In the genomic region with DNA sequence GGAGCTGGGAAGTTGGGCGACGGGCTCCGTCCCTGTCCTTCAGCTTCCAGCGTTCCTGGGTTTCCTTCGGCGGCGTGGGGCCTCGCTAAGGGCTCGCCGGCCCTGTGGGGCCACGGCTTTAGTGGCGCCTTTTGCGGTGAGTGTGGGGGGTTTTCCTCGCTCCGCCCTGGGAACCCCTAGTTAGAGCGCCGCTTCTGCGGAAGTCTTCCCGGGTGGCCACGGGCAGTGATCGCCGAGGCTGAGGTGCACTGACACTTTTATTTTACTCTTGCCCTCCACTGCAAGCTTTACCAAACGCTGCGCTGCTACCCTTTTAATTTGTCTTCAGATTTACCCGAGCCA, we compare ENCODE assay signal across 8 mouse cellular contexts. TPM values are rescaled to one million over a fixed set of nuclear protein-coding genes. Genes with fewer than 3 reads are reported as not detected.
DNase-seq lines count a peak whose midpoint lies in the region; ATAC-seq and TF ChIP-seq lines count a peak whose summit lies in the region.
"Not testable (repeated sequence)": the region's sequence is repeated elsewhere in the genome, so short reads cannot be mapped to it uniquely, and the experiment has no call there.

No protein-coding gene starts in this region.

- not testable (repeated sequence) for H3K27me3 ChIP-seq in Patski; heart, embryonic 11.5 days (ENCODE audit: control insufficient read depth, insufficient read depth, low read length); hindbrain, postnatal 0 days (ENCODE audit: insufficient read depth, low read length); limb, embryonic 12.5 days; lung, embryonic 16.5 days (ENCODE audit: control insufficient read depth, insufficient read depth, low read depth, low read length); myocyte (ENCODE audit: control insufficient read depth, insufficient read depth, insufficient read length); thymus, adult 2 months (ENCODE audit: control insufficient read depth, insufficient read depth, low read length)

- not testable (repeated sequence) for DNase-seq in Patski (ENCODE audit: low read depth, low spot score); hindbrain, postnatal 0 days (ENCODE audit: low spot score); thymus, adult 2 months

- not testable (repeated sequence) for H3K4me1 ChIP-seq in embryonic fibroblast, embryonic 13.5 days (ENCODE audit: control insufficient read depth, insufficient read depth, low read length); heart, embryonic 11.5 days (ENCODE audit: control insufficient read depth, insufficient read depth, low read length); hindbrain, postnatal 0 days (ENCODE audit: insufficient read depth, low read length); limb, embryonic 12.5 days (replicated peaks); lung, embryonic 16.5 days (replicated peaks; ENCODE audit: control insufficient read depth, insufficient read depth, low read length); thymus, adult 2 months (replicated peaks; ENCODE audit: control insufficient read depth, insufficient read depth, low read length)

- peak overlapping the region; percentile 52 for H3K4me2 ChIP-seq in heart, embryonic 11.5 days
- H3K4me2 ChIP-seq in hindbrain, postnatal 0 days (ENCODE audit: low read depth, low read length): peak overlapping the region; percentile 49
- H3K4me2 ChIP-seq in limb, embryonic 12.5 days: peak overlapping the region; percentile 53
- peak overlapping the region; percentile 27 for H3K4me2 ChIP-seq in lung, embryonic 16.5 days (ENCODE audit: low read depth, low read length)
- H3K4me2 ChIP-seq in myocyte (ENCODE audit: low read depth): peak overlapping the region; percentile 24

- peak overlapping the region; percentile 68 for H3K4me3 ChIP-seq in embryonic fibroblast, embryonic 13.5 days (ENCODE audit: insufficient read depth, low read length)
- peak overlapping the region; percentile 71 for H3K4me3 ChIP-seq in heart, embryonic 11.5 days (ENCODE audit: low read depth, low read length)
- peak overlapping the region; percentile 60 for H3K4me3 ChIP-seq in hindbrain, postnatal 0 days (ENCODE audit: low read length)
- H3K4me3 ChIP-seq in limb, embryonic 12.5 days (replicated peaks): peak overlapping the region; percentile 73
- peak overlapping the region; percentile 69 for H3K4me3 ChIP-seq in lung, embryonic 16.5 days (ENCODE audit: low read length)
- H3K4me3 ChIP-seq in myocyte: peak overlapping the region; percentile 49
- H3K4me3 ChIP-seq in thymus, adult 2 months (ENCODE audit: control insufficient read depth, insufficient read depth, low read length): peak overlapping the region; percentile 97

- TF ChIP-seq POLR2A in embryonic fibroblast, embryonic 13.5 days (IDR thresholded peaks at IDR 0.05; ENCODE audit: low read depth, low read length); myocyte (IDR thresholded peaks at IDR 0.05; ENCODE audit: insufficient read length, low read depth); thymus, adult 2 months (IDR thresholded peaks at IDR 0.05; ENCODE audit: control insufficient read depth, extremely low read depth, insufficient read depth, low read length, poor library complexity): not testable (repeated sequence)

- not testable (repeated sequence) for H3K9me3 ChIP-seq in heart, embryonic 11.5 days (replicated peaks; ENCODE audit: control insufficient read depth, low read length); hindbrain, postnatal 0 days (ENCODE audit: low read length); limb, embryonic 12.5 days; lung, embryonic 16.5 days (ENCODE audit: control insufficient read depth, low read length)

- 0% methylated on average over 25 of the region's 25 CpGs for WGBS in heart, embryonic 11.5 days (ENCODE audit: insufficient replicate concordance)
- WGBS in hindbrain, postnatal 0 days: under 1% methylated on average over 25 of the region's 25 CpGs
- 0% methylated on average over 25 of the region's 25 CpGs for WGBS in limb, embryonic 12.5 days
- under 1% methylated on average over 25 of the region's 25 CpGs for WGBS in lung, embryonic 16.5 days
- under 1% methylated on average over 25 of the region's 25 CpGs for WGBS in thymus, adult 2 months

- H3K9ac ChIP-seq in heart, embryonic 11.5 days (ENCODE audit: low read depth, low read length): peak overlapping the region; percentile 78
- H3K9ac ChIP-seq in hindbrain, postnatal 0 days (replicated peaks; ENCODE audit: low read length): peak overlapping the region; percentile 52
- H3K9ac ChIP-seq in limb, embryonic 12.5 days (replicated peaks): peak overlapping the region; percentile 75
- H3K9ac ChIP-seq in lung, embryonic 16.5 days (ENCODE audit: low read length): peak overlapping the region; percentile 81

- TF ChIP-seq CTCF in Patski (IDR thresholded peaks at IDR 0.05); embryonic fibroblast, embryonic 13.5 days (IDR thresholded peaks at IDR 0.05; ENCODE audit: borderline replicate concordance, insufficient read depth, low read length); hindbrain, postnatal 0 days (IDR thresholded peaks at IDR 0.05; ENCODE audit: low read depth); thymus, adult 2 months (IDR thresholded peaks at IDR 0.05; ENCODE audit: borderline replicate concordance, control insufficient read depth, extremely low read depth, insufficient read depth, low read length, poor library complexity): not testable (repeated sequence)

- peak overlapping the region; percentile 82; the same call in 1 of the 2 replicates for H3K27ac ChIP-seq in embryonic fibroblast, embryonic 13.5 days (ENCODE audit: insufficient read depth, low read length)
- peak overlapping the region; percentile 77 for H3K27ac ChIP-seq in heart, embryonic 11.5 days (ENCODE audit: low read depth, low read length)
- peak overlapping the region; percentile 86 for H3K27ac ChIP-seq in hindbrain, postnatal 0 days
- peak overlapping the region; percentile 87 for H3K27ac ChIP-seq in limb, embryonic 12.5 days
- H3K27ac ChIP-seq in lung, embryonic 16.5 days (ENCODE audit: low read length): peak overlapping the region; percentile 89
- H3K27ac ChIP-seq in thymus, adult 2 months (ENCODE audit: control insufficient read depth, insufficient read depth, low read length): peak overlapping the region; percentile 72

- CTCF ChIA-PET in Patski (lab: Charles Lee): not testable (repeated sequence)

- in situ Hi-C loops in Patski (cut with MboI; ENCODE audit: low pct_unique_long_range_greater_than_20kb): not testable (repeated sequence)

- H3K79me2 ChIP-seq in myocyte (ENCODE audit: control insufficient read depth, insufficient read depth): peaks cover 18% of the 10 kb centered on the region

- peak; percentile 45 for ATAC-seq in Patski
- peak; percentile 63; the same call in 1 of the 2 replicates for ATAC-seq in heart, embryonic 11.5 days (replicated peaks; ENCODE audit: insufficient number of reproducible peaks, low FRiP score, low TSS enrichment)
- ATAC-seq in hindbrain, postnatal 0 days: peak; percentile 68
- peak; percentile 56 for ATAC-seq in limb, embryonic 12.5 days (ENCODE audit: insufficient number of reproducible peaks, insufficient read depth, low FRiP score, low TSS enrichment, low read depth)
- ATAC-seq in lung, embryonic 16.5 days (ENCODE audit: low read depth): peak; percentile 59

- not testable (repeated sequence) for H3K36me3 ChIP-seq in heart, embryonic 11.5 days (ENCODE audit: control insufficient read depth, insufficient read depth, low read length); hindbrain, postnatal 0 days (ENCODE audit: insufficient read depth, low read length); limb, embryonic 12.5 days; lung, embryonic 16.5 days (ENCODE audit: control insufficient read depth, insufficient read depth, low read length); myocyte (ENCODE audit: control insufficient read depth, insufficient read depth); thymus, adult 2 months (ENCODE audit: control insufficient read depth, insufficient read depth, low read length)

- H3ac ChIP-seq in myocyte (ENCODE audit: control insufficient read depth, insufficient read length): peak overlapping the region; percentile 28

- POLR2A ChIA-PET in Patski (lab: Charles Lee): not testable (repeated sequence)

RNA-seq across cellular contexts. Expression of gene Srp54a, which starts 0.5 kb away (rescaled TPM):
- polyA plus RNA-seq in Patski (2021): 93.6 TPM
- polyA plus RNA-seq in embryonic fibroblast, embryonic 13.5 days (2011; ENCODE audit: insufficient read length, low read depth, missing spikeins): 201 and 204 TPM in 2 replicates
- polyA plus RNA-seq in heart, embryonic 11.5 days (2014; fragmentation: Nextera tagmentation; extraction: Ambion mirVana): 131 and 159 TPM in 2 replicates
- total RNA-seq in hindbrain, postnatal 0 days (2014; rRNA removed): 36.4 and 48.0 TPM in 2 replicates
- 188 and 192 TPM in 2 replicates for polyA plus RNA-seq in hindbrain, postnatal 0 days (2015; fragmentation: Nextera tagmentation; extraction: Ambion mirVana)
- 153 and 170 TPM in 2 replicates for polyA plus RNA-seq in limb, embryonic 12.5 days (2016; fragmentation: Nextera tagmentation; extraction: Ambion mirVana)
- polyA plus RNA-seq in lung, embryonic 16.5 days (2015; fragmentation: Nextera tagmentation; extraction: Ambion mirVana): 169 and 177 TPM in 2 replicates
- polyA plus RNA-seq in myocyte (2012; fragmentation: generic; extraction: Trizol): 28.2 TPM
- polyA plus RNA-seq in thymus, adult 2 months (2012; rRNA removed): 21.9 and 23.9 TPM in 2 replicates

RNA-seq across cellular contexts. Expression of gene 2700097O09Rik, which starts 0.7 kb away (rescaled TPM):
- polyA plus RNA-seq in Patski (2021) (14.3 TPM), myocyte (2012; fragmentation: generic; extraction: Trizol) (4.5 TPM)
- 10.5 and 12.3 TPM in 2 replicates for polyA plus RNA-seq in embryonic fibroblast, embryonic 13.5 days (2011; ENCODE audit: insufficient read length, low read depth, missing spikeins)
- polyA plus RNA-seq in heart, embryonic 11.5 days (2014; fragmentation: Nextera tagmentation; extraction: Ambion mirVana): 25.6 and 31.5 TPM in 2 replicates
- 10.9 and 11.2 TPM in 2 replicates for total RNA-seq in hindbrain, postnatal 0 days (2014; rRNA removed)
- 16.5 and 19.2 TPM in 2 replicates for polyA plus RNA-seq in hindbrain, postnatal 0 days (2015; fragmentation: Nextera tagmentation; extraction: Ambion mirVana)
- polyA plus RNA-seq in limb, embryonic 12.5 days (2016; fragmentation: Nextera tagmentation; extraction: Ambion mirVana): 44.9 and 45.6 TPM in 2 replicates
- polyA plus RNA-seq in lung, embryonic 16.5 days (2015; fragmentation: Nextera tagmentation; extraction: Ambion mirVana): 34.5 and 38.9 TPM in 2 replicates
- 5.4 and 6.5 TPM in 2 replicates for polyA plus RNA-seq in thymus, adult 2 months (2012; rRNA removed)

RNA-seq across cellular contexts. Expression of gene Fam177a, which starts 43.7 kb away (rescaled TPM):
- polyA plus RNA-seq in Patski (2021) (12.3 TPM), myocyte (2012; fragmentation: generic; extraction: Trizol) (17.5 TPM)
- 19.7 and 20.0 TPM in 2 replicates for polyA plus RNA-seq in embryonic fibroblast, embryonic 13.5 days (2011; ENCODE audit: insufficient read length, low read depth, missing spikeins)
- 15.3 and 19.5 TPM in 2 replicates for polyA plus RNA-seq in heart, embryonic 11.5 days (2014; fragmentation: Nextera tagmentation; extraction: Ambion mirVana)
- 34.5 and 34.8 TPM in 2 replicates for total RNA-seq in hindbrain, postnatal 0 days (2014; rRNA removed)
- 83.1 and 85.5 TPM in 2 replicates for polyA plus RNA-seq in hindbrain, postnatal 0 days (2015; fragmentation: Nextera tagmentation; extraction: Ambion mirVana)
- polyA plus RNA-seq in limb, embryonic 12.5 days (2016; fragmentation: Nextera tagmentation; extraction: Ambion mirVana): 15.7 and 18.4 TPM in 2 replicates
- 21.2 and 22.7 TPM in 2 replicates for polyA plus RNA-seq in lung, embryonic 16.5 days (2015; fragmentation: Nextera tagmentation; extraction: Ambion mirVana)
- 8.4 and 8.9 TPM in 2 replicates for polyA plus RNA-seq in thymus, adult 2 months (2012; rRNA removed)
